Mouse (Mus musculus) left cerebral cortex, postnatal 4 days (tissue): ENCODE data around the gene Cpm. TPM values are rescaled to one million over a fixed set of nuclear protein-coding genes. Genes with fewer than 3 reads are reported as not detected.
"Not testable (repeated sequence)": the region's sequence is repeated elsewhere in the genome, so short reads cannot be mapped to it uniquely, and the experiment has no call there.

Experiments used
- DNase-seq: peaks from one replicate; pipeline ENCODE4 v3.0.0-alpha.2; 2022
- intact Hi-C: fragments of 180-260 bp; cut with DNase I; formaldehyde crosslinking; loops from one replicate; pipeline ENCODE4 v1.15.1; 2025
- total RNA-seq, 2 experiments: library from RNA; stranded (reverse); gene quantifications; 2 replicates each; pipeline ENCODE4 v1.2.3; 2021

The Cpm gene
- total RNA-seq, 2 experiments from 2014 or later, result 1.7 to 2.5 TPM

DNA sequence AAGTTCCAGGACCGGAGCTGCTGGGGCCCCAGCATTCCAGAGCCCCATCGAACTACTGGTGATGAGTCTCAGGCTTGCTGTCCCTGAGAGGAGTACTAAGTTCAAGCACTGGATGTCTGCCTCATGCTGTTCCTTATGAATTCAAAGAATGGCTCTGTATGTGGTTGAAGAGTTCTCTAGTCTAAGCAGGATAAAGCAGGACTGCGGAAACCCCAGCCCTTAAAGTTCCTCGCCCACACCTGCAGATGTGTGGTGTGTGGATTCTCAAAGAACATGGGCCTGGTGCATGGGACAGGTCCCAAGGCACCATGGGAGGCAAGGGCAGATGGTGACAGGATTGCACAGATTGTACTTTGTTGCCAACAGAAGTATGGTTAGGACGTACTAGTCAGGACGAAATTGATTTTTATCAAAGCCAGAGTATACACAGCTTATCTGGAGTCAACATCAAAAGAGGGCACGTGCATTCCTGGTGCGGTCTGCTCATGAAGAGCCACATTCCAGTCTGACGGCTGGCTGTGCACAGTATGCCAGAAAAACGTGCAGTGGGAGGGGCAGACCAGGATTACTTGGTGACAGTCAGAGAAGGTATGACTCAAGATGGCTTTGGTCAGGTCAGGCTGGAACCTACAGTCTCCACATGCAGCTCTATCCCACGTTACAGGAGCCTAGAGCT is 100.0 kb downstream of the Cpm start:
- intact Hi-C loops, result no loop called here
- DNase-seq, result no peak

DNA sequence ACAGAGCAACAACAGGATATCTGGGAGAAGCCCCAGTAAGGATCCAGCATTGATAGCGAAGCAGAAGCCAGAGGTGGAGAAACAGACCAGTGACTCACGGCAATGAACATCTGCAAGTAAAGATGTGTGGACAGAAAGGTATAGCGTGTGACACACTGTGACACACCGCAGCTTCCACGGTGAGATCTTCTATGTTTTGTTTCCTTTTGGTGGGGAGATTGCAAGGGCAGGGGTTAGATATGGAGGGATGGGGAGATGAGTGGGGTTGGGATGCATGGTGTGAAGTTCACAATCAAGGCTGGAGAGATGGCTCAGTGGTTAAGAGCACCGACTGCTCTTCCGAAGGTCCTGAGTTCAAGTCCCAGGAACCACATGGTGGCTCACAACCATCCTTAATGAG is 100.8 kb downstream of the Cpm start:
- intact Hi-C loops, result no loop called here

DNA sequence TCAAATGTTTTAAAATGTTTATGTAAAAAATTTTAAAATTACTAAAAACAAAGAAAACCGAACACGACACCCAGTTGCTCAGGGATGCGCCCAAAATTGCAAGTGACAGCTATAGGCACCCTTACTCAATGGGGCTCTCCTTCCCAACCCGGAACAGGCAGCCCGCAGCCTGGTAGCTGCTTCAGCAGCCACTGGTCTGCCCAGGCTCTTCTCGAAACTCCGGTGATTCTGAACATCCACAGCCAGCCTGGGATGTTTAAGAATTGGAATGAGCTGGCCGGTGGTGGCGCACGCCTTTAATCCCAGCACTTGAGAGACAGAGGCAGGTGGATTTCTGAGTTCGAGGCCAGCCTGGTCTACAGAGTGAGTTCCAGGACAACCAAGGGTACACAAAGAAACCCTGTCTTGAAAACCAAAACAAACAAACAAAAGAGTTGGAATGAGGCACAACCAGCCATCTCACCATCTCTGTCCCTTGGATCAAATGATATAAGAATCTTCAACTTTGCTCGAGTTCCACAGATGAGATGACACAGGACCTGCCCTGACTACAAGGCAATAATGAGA is 101.4 kb downstream of the Cpm start:
- no peak for DNase-seq
- intact Hi-C loops, result no loop called here

More for the DNA sequence above, 100.8 kb downstream of the Cpm start:
- DNase-seq, result no peak

DNA sequence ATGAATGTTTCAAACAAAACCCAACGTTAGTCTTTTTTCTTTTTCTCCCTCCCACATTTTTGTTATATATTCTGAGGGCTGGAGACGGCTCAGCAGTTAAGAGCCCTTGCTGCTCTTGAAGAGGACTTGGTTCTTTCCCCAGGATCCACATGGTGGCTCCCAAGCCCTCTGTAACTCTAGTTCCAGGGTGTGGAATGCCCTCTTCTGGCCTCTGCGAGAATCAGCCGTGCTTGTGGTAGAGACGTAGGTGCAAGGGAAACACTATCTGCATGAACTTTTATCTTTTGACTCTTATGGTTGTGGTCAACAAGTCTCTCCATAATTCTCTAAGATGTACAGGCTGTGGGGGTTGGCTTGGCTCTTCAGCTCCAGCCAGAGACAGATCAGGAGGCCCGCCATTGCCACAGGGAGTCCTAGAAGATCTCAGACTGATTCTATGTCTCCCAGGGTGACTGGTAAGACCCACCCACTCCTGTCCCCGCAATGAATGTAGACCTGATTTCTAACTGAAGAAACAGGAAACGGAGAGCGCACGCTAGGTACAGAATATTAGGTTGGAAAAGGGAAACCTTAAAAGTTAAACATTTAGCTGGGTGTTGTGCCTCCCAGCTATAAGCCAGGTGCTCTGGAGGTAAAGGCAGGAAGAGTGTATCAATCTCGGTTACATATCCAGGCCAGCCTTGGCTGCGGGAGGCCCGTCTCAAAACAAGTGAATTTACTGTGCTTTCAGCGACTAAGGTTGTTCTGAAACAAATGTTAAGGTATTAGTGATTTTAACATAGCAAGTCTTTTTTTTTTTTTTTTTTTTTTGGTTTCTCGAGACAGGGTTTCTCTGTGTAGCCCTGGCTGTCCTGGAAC is 102.2 kb downstream of the Cpm start:
- intact Hi-C loops, result no loop called here
- no peak for DNase-seq

DNA sequence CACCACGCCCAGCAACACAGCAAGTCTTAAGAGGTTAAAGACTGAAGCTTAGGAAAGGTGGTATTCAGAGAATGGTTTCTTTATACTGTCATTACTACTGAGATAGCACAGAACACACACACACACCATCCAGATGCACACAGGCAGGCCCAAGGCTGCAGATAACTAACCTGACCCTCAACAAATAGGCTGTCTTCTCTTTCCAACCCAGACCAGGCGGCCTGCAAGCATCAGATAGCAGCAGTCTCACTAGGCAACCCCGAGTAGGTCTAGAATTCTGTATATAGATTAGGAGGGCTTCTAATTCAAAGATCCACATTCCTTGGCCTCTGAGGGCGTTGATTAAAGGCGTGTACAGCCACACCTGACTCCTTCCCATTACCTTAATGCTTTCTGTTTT is 102.9 kb downstream of the Cpm start:
- intact Hi-C loops, result no loop called here
- DNase-seq, result no peak

DNA sequence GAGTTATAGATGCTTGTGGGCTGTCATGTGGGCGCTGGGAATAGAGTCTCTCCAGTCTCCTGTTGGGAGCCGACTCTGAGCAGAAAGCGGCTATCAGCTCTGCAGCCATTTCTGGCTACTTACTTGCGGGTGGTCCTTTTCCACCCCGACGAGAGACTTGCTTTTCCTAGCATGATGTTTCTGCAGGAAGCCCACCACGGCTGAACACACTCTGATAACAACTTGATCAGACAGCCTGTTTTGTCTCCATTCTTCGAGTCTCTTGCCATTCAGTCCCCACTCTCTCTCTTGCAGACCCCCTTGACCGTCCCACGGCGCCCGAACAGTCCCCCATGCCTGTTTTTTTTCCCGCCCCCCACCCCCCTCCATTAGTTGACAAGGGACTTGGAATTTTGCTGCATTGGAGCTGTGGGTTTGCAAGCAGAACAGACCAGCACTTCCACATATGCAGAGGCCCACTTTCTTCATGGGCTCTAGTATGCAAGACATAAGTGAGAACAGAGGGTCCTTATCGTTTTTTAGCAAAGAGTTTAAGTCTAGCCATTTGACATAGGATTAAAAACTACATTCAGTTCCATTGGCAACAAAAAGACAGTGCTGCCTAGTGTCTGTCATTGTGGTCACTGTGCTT is 103.8 kb downstream of the Cpm start:
- intact Hi-C loops, result no loop called here
- DNase-seq, result no peak

DNA sequence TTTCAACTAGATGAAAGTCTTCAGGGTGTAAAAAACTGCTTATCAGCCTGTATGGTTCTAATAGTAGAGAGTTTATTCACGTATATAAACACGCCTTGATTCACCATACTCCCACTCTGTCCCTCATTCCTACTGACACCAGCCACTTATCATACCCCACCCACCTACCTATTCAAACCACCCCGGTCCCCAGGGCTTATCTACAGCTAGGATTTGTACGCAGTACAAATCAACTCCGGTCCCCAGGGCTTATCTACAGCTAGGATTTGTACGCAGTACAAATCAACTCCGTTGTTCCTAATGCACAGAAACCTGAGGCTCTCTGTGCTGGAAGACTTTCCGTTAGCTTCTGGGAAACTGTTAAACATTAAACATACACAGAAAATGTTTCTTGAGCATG is 104.3 kb downstream of the Cpm start:
- DNase-seq, intact Hi-C loops: not testable (repeated sequence)

DNA sequence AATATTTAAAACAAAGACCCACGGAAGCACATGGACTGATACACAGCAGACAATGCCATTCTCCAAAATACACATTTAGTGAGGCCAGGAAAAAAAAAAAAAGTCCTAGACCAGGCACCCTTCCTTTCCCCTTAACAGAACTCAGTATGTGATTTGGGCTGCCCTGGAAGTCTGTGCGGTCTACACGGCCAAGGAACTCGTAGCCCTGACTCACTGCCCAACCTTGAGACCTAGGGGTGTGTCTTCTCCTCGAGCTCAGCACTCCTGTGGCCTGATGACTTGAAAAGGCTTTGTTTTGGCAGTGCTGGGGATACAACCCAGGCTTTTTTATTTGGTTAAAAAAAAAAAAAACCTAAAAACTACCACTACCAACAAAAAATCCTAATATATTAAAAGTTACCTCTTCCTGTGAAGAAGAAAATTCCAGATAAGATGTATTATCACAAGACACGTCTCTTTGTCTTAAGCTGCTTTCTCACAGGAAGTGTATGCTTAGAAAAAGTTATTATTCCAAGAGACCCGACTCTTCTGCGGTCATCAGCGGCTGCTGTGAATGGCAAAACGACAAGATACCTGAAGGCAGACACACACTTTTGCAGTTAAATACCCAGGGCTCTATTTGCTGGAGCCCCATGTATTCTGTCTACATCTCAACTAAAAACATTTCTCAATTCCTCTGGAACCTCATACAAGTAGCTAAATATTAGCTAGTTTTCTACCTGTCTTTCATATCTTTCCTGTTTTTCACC is 105.0 kb downstream of the Cpm start:
- DNase-seq, intact Hi-C loops: not testable (repeated sequence)

DNA sequence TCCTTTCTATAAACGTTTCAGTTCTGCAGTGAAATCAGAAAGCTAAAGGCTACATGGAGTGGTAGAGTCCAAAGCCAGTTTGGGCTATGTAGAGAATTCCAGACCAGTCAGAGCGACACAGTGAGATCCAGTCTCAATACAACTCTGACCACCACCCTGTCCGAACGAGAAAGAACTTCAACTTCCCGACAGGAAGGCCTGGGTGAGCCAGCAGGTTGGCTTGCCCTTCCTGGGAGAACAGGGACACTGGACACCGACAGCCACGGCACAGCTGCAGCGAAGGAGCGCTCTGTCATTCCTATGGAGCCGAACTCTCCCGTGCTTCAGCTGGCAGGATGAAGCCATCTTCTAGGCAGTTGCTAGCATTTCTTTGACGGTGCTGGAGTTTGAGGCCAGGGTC is 106.1 kb downstream of the Cpm start:
- intact Hi-C loops, DNase-seq: not testable (repeated sequence)

DNA sequence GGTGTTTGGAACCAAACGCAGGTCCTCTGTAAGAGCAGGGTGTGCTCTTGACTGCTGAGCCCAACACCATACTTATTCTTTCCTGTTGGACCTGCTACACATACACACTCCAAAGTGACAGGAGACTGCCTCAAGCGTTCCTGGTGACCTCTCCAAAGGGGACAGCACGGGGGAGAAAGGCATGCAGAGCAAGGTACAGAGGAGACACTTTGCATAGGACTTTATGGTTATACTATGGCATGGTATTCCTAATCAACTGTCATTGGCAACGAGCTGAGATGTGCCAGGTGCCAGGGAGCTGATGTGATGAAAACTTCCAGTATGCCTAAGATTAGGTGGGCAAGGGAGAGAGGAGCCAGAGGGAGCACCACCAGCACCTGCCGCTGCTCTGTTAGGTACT is 107.3 kb downstream of the Cpm start:
- intact Hi-C loops, result no loop called here
- no peak for DNase-seq

Other genes with a start within 250 kb of the Cpm start
- gene Cpsf6, start 249.5 kb upstream of the Cpm start, total RNA-seq, result 100 to 1,000 TPM; 145 to 163 TPM
- 10 to 100 TPM; 39.1 to 51.9 TPM for gene Mdm2, start 81.3 kb downstream of the Cpm start, total RNA-seq
- 10 to 100 TPM; 36.9 to 37.6 TPM for gene Slc35e3, start 116.9 kb downstream of the Cpm start, total RNA-seq
- gene Nup107, start 163.2 kb downstream of the Cpm start, total RNA-seq, result 10 to 100 TPM; 23.9 to 24.4 TPM
- 100 to 1,000 TPM in 1 of 2 experiments, 10 to 100 TPM in 1; 98.6 to 110 TPM for gene Rap1b, start 216.5 kb downstream of the Cpm start, total RNA-seq